Mouse (Mus musculus) frontal cortex, postnatal 14 days (tissue): Measurements from ENCODE around the gene Acrbp.

Experiments used
- DNase-seq, 2 experiments: peaks; one replicate each; pipeline ENCODE4 v3.0.0; 2022; ENCODE audit warnings: low spot score in 2 of 2

Acrbp gene

DNA sequence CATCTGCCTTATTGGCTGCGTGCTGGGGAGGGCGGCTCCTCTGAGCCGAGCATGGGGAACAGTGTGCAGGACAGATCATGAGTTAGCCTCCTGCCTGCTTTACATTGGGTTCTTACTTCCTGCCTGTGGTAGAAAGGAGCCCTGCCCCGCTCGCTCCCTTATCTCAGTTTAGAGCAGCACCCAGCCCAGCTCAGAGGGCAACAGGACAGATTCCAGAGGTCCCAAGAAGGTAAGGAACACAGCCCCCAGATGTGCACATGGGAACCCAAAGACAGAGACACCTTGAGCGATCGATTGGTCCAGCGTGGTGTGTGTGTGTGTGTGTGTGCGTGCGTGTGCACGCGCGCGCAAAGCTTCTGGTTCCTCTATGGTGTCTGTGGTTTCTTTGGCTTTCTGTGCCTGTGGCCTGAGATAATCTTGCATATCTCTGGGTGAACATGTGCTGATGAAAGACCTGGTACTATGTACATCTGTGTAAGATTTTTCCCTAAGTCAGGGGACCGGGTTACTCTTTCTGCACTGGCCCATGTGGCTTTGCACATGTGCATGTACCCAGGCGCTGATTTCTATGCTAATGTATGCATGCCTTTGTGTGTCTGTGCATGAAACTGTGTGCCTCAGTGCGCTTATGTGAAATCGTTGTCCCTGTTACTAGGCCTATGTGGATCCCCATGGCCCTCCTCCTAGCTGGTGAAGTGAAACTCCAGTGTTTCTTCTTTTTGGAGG lies 21.8 kb downstream of the Acrbp start:
- DNase-seq: no peak

DNA sequence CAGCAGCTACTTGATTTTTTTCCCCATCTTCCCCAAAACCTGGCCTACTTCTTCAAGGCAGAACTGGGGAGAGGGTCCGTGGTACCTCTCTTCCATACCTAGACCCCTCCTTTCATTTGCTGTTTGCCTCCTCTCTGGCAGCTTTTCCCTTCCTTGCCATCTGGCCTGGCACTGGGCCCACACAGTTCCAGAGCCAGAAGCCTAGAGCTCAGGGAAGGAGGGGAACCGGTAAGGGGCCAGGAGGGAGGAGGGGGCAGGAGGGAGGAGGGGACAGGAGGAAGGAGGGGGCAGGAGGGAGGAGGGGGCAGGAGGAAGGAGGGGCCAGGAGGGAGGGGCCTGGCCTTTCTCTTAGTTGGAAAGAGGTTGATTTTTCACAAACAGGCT lies 22.4 kb downstream of the Acrbp start:
- peak in 1 of 2 experiments; percentile 48 for DNase-seq

DNA sequence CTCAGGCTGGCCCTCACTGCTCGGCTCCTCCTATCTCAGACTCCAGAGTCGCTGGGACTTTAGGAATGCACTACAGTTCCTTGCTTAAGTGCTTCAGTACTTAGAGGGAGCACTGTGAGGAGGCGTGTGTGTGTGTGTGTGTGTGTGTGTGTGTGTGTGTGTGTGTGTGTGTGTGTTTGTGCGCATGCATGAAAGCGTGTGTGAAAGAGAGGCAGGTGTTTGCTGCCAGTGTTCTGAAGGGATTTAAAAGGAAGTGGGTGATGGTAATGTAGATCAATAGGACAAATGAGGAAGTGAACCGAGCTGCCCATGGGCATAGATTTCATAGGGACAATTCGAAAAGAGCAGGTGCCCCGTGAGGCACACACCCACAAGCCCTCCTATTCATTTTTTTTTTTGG lies 24.3 kb downstream of the Acrbp start:
- DNase-seq: no peak

DNA sequence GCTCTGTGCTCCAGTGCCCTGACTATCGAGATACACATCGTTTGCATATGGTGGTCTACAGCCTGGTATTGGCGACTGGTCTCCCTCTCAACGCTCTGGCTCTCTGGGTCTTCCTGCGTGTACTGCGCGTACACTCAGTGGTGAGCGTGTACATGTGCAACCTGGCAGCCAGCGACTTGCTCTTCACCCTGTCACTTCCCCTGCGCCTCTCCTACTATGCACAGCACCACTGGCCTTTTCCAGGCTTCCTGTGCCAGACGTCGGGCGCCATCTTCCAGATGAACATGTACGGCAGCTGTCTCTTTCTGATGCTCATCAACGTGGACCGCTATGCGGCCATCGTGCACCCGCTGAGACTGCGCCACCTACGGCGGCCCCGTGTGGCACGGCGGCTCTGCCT lies 31.9 kb downstream of the Acrbp start:
- DNase-seq: no peak

DNA sequence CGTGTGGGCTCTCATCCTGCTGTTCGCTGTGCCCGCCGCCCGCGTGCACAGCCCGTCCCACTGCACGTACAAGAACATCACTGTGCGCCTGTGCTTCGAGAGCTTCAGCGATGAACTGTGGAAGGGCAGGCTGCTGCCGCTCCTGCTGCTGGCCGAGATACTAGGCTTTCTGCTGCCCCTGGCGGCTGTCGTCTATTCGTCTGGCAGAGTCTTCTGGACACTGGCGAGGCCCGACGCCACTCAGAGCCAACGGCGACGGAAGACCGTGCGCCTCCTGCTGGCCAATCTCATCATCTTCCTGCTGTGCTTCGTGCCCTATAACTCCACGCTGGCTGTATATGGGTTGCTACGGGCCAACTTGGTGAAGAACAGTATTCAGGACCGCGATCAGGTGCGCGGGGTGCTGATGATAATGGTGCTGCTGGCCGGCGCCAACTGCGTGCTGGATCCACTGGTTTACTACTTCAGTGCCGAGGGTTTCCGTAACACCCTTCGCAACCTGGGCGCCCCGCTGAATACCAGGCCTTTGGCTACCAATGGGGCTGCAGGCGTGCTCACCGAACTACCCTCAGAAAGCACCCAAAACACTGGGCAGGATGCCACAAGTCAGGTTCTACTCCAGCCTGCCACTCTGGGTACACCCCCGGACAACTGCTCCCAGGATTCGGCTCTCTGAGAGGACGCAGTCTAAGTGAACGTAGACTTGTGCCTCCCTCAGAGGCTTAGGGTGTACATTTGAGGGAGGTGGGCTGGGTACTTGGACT lies 32.5 kb downstream of the Acrbp start:
- peak; percentile 75 to 79 for DNase-seq

DNA sequence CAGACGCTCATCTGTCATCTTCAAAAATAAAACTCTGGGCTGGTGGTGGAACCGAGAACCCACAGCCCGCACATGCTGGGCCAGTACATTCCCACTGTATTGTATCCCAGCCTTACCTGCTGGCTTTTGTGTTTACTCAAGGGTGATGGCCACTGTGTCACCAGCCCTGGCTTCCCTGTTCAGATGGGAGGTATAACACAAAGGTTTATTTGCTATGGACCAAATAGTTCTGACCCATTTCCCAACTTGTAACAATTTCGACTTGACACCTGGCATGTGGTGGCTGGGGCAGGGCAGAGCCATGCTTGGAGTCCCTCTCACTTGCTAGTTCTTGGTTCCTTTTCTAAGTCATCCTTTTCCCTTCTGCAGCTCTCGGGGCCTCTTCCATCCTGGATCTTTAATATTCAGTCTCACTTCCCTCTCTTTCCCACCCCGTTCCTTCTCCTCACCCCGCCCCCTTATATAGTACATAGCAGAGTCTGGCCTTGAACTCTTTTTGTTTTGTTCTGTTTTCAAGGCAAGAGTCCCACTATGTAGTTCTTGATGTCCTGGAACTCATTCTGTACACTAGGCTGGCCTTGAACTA lies 33.4 kb downstream of the Acrbp start:
- DNase-seq: no peak

DNA sequence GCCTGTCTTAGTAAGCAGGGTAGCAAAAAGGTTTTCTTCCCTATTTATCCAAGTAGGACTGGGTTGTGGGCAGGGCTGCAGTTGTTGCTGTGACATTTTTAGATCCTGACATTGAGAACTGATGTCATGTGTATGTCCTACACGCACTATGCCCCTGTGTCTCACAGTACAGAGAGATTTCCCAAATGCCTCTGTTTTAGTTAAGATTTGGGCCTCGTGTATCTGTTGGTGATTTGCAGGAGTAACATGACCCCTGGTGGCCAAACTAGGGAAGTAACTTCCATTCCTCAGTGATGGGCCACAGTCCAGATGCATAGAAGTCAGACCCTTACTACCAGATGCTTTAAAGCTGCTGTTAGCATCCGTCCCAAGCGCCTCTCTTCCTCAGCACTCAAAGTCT lies 34.9 kb downstream of the Acrbp start:
- DNase-seq: peak in 1 of 2 experiments; percentile 63

DNA sequence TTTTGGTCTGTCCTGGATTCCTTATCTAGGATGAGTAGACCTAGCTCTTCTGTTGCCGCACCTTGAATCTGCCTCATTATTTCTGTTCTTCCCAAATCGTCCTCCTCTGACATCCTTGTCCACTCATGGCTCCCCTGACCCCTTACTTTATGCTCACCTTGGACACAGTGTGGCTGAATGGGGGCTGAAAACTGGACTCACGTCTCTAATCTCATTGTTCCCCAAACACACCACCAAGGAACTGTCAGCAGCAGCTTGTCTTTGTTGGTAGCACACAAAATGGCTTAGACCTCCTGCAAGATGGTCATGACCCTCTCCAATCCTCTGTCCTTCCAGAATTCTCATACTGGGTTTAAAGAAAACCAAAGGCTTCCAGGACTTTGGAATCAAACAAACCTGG lies 38.4 kb downstream of the Acrbp start:
- no peak for DNase-seq

DNA sequence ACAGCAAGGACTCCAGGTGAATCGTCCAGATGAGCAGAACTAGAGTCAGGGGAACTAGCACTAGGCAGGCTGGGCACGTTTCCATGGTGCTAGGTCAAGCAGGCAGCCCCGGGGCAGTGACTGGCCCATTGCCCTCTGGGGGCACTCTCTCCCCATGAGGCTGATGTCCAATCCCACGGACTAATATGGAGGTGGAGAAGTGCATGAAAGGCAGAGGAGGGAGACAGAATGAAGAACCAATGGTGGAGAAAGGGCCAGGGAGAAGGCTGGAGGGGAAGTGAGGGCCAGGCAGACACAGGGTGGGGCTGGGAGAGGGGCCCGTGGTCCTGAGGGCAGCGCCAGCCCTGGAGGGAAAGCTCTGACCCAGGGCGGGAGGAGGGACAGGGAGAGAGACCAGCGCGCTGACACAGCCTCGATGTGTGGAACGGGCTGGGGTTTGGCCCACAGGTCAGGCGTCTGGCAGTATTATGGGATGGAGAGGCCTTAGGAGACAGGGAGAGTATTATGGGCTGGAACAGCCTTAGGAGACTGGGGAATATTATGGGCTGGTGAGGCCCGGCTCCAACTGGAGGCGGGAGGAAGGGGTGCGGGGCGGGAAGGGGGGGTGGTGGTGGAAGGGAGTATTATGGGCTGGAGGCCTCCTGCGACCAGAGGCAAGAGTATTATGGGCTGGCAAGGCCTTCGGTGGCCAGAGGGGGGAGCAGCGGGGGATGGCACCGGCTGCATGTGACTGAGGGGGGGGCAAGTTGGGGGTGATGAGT lies 39.3 kb downstream of the Acrbp start:
- DNase-seq: peak; percentile 52 to 69

DNA sequence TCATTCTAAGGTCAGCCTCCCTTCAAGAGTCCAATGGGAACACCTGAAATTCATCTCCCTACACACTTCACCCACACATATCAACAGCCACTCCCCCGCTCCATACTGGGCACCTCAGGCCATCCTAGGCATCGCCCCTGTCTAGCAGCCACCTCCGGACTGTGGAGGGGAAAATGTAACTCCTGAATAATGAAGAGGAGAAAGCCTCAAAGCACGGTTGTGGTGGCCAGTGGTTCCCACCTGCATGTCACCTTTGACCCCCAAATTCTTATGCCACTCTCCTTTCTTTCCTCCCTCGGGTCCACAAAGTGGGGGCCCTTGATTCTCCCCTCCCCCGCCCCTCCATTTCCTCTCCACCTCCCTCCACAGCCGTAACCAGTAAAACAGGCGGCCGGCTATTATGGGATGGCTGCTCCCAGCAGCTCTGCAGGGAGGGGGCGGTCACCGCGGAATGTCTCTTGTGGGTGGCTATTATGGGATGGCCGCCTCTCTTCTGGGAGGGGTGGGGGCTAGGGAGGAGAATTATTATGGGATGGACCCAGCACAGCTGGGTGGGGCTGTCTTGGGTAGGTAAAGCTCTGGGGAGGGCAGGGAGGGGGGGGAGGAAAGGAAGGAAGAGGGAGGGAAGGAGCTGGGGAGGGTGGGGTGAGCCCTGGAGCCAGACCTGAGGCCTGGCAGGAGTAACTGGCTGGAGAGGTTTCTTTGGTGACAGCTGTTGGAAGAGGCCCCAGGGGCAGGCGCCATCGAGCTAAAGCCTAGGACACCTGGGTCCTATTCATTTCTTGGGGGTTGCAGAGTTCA lies 40.2 kb downstream of the Acrbp start:
- peak; percentile 70 to 87 for DNase-seq

DNA sequence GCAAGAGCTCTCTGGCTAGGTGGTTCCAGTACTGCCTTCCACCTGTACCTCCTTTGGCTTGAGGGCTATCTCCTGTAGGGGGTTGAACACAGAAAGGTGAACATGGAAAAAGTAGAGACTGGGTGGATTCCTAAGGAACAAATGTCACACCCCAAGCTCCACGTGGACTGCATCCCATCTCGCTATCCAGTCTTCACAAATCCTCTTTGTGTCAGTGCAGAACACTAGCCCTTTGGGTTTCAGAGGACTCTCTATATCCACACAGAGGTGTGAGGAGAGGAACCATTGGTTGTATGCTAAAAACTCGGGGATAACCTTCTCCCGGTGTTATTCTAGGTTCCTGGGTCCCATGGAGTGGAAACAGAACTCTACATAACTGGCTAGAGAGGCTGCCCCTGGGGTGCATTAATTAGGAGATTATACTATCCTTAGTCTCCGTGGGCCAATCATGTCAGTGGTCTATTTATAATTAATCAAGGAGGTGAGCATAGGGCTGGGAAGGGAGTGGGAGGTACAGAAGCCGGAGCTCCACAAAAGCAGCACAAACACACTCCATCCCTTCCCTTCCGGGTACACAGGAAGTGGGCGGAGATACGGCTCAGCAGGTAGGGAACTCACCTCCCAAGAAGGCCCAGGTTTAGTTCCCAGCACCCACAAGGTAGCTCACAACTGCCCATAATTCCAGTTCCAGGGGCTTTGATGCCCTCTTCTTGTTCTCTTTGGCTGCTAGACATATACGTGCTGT lies 41.0 kb downstream of the Acrbp start:
- no peak for DNase-seq

DNA sequence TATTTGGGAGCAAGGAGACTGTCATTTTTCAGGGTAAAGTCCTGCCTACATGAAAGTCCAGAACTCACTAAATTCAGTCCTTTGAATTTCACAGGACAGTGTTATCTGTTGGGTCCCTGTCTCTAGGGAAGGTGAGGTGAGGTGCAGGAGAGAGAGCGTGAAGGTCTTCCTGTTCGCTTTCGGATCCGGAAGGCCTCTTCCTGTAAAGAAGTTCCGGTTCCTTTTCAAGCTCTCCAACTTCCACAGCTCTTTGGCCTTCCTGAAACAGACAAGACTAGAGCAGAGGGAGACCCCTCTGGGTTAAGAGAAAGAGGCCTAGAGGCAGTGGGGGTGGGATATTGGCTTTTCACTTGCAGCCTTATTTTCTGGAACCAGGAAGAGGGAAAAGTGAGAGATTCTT lies 42.9 kb downstream of the Acrbp start:
- DNase-seq: no peak

DNA sequence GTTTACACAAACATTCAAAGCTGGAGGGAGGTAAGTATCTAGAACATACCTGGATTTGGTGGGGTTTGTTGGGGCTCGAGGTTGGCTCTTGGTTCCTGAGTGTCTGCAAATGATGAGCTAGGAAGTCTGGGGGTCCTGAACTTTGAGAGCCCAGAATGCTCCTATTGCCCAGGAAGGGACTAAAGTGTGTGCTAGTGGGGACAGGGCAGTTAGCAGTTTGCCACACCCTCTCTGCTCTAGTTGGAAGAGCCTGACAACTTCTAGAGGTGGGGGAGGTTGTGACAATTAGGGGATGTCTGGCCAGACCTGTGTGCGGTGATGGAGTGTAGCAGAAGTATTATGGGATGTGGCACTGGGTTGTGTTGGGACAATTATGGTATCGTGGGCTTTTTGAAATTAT lies 45.4 kb downstream of the Acrbp start:
- DNase-seq: no peak

DNA sequence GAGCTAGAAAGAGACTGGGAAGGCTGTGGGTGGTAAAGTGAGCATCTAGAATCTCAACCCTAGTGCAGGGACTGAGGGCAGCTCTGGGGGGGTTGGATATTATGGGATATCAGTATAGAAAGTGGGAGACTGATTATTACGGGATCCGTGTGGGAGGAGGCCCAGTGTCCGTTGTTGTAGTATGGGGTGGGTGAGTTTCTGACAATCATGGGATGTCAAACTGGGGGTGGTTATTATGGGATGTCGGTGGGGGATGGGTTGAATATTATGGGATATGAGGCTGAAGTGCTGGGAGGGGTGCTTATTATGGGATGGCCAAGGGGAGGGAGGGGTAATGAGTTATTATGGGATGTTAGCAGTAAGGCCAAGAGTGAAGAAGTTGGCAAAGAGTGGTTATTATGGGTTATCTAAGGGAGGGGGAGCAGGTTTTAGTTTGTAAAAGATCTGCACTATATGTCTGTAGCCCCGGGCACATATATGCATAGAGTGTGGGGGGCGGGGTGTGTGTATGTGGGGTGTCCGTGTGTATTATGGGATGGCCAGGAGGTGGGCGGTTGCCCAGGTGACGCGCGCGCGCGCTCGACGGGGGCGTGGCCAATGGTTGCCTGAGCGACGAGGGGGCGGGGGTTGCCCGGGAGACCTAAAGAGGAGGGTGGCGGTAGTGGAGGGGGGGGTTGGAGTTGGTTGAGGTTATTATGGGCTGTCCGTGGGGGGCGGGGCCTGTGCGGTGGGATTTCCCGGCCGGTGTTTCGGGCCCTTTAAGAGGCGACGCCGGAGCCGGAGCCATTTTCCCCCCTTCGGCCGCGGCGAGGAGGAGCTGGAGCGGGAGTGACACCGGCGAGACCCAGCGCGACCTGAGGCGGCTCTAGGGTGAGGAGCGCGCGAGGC lies 46.1 kb downstream of the Acrbp start, which contains the start of gene Chd4:
TSS of gene Chd4 (plus strand) at position 591 of the 888 bp plus-strand sequence.
- peak; percentile 91 to 93 for DNase-seq

DNA sequence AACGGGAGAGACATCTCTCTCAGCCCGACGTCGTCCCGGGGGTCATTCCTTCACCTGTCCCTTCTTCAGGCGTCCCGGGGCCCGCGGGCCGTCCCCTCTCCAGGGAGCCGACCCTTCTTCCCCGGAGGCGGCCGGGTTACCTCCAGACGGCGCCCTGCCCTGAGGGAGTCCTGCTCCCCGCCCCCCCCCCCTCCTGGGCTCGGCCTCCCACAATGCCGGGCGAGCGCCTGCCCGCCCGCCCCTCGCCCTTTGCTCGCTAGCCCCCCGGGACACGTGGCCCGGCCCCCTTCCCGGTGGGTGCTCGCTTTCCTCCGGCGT lies 46.7 kb downstream of the Acrbp start:
- no peak for DNase-seq

DNA sequence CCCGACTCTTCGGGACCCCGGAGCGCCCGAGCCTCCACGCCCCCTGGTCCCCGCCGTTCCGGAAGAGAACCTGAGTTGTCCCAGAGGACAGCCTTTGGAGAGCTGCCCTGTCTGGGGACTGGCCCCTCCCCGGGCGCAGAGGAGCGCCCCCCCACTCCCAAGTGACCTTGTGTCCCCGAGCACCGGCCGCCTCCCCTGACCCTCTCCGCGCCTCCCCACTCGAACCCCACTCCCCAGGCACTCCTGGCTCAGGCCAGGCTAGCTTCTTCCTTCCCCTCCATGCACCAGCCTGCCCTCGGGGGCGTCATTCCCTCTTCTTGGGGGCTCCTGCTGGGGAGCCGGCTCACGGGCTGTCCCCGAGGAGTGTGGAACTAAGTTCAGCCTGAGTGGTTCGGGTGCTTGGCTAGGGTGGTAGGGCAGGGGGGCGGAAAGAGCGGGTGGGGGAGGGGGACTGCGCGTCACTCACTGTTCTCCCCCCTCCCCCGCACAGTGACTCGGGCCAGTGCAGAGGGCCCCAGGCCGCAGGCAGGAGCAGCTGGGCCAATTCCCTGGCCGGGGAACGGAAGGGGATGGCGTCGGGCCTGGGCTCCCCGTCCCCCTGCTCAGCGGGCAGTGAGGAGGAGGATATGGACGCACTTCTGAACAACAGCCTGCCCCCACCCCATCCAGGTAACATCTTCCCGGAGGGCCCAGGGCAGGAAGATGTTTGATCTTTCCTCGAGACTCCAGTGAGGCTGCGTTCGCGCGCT lies 47.3 kb downstream of the Acrbp start:
- DNase-seq: peak in 1 of 2 experiments; percentile 34

DNA sequence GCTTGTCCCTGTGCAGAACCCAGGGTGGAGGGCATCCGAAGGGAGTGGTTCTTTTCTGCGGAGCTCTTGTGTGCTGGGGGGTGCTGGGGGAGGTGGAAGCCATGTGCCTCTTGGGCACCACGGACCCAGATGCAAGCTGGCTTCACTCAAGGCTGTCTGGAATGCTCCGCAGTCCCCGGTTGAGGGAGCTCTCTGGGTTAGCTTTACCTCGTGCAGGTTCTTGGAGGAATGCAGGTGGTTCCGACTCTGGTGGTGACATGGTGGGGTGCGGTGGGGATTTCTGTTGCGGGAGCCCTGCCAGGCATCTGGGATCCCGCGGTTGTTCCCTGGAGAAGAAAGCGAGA lies 47.8 kb downstream of the Acrbp start:
- DNase-seq: no peak

DNA sequence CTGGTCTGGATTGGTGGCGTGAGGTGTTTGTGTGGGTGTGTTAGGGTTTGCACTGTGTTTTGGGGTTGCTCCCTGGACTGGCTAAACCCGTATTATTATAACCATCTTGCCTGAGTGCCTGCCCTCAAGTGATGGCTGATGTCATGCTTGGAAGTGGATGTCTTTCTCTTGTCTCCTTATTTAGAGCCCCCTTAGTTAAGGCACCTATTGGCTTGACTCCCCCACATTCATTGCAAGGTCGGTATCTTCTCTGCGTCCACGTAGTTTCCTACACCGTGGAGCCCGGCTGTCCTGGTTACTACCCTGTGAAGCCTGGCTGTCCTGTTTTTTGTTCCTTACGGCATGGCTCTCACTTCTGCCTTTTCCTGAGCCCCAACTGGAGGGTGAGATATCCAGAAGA lies 48.5 kb downstream of the Acrbp start:
- DNase-seq: no peak

DNA sequence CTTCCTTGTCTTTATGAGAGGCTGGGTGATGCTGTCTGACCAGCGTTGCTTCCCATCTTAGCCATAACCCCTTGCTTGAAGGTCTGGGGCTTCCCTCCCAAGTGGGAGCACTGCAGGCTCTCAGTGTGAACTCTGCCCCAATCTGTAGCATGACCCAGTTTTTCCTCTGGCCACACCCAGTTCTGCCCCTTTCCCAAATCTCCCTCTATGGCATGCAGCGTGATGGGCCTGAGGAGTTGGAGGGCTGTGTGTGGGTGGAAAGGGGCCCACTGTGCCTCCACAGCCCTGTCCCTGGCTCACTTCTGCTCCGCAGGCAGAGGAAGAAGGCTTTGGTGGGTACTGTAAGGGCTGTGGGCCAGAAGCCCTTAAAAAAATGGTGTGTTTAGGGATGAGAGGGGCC lies 49.0 kb downstream of the Acrbp start:
- no peak for DNase-seq
